Mouse (Mus musculus): ENCODE measurements at regions not wholly inside any gene's neighbourhood (a gene's known extent, or its start where the extent isn't known, plus 50 kb on each side); places are given as distances from the start of the nearest gene placed in this dataset.

- H3K4me1 ChIP-seq (replicated peaks; ENCODE audit: low read depth, low read length) = peaks cover 48% of the 10 kb centered on the region
- H3K36me3 ChIP-seq (ENCODE audit: insufficient read depth, low read length) = no peaks in the 10 kb centered on the region
- peaks cover 3% of the 10 kb centered on the region for H3K9me3 ChIP-seq (ENCODE audit: low read length)
- no peak overlapping the region for H3K4me3 ChIP-seq (replicated peaks; ENCODE audit: low read length)
- no peaks in the 10 kb centered on the region for H3K27me3 ChIP-seq (ENCODE audit: insufficient read depth, low read length)
- TF ChIP-seq NANOG (IDR thresholded peaks at IDR 0.05; ENCODE audit: borderline replicate concordance, low read length) (no peak), POU5F1 (IDR thresholded peaks at IDR 0.05; ENCODE audit: borderline replicate concordance, low read length) (no peak)
Observed at GRCm38 (mm10) chr1:35985318-35985717, 82.9 kb upstream of the Hs6st1 start.

- Histone ChIP-seq H3K36me3 (ENCODE audit: insufficient read depth, low read length) (no peaks in the 10 kb centered on the region), H3K9me3 (ENCODE audit: low read length) (peaks cover 15% of the 10 kb centered on the region), H3K27me3 (ENCODE audit: insufficient read depth, low read length) (no peaks in the 10 kb centered on the region), H3K4me1 (replicated peaks; ENCODE audit: low read depth, low read length) (peaks cover 46% of the 10 kb centered on the region), H3K4me3 (replicated peaks; ENCODE audit: low read length) (no peak overlapping the region)
- TF ChIP-seq NANOG (IDR thresholded peaks at IDR 0.05; ENCODE audit: borderline replicate concordance, low read length) = no peak
- TF ChIP-seq POU5F1 (IDR thresholded peaks at IDR 0.05; ENCODE audit: borderline replicate concordance, low read length) = no peak
- no peak for TF ChIP-seq CTCF (conservative IDR thresholded peaks at IDR 0.05; ENCODE audit: low read length)
Observed at GRCm38 (mm10) chr1:35986666-35987065, 81.5 kb upstream of the Hs6st1 start.

GRCm38 (mm10) chr1:35992227-35992909 is 75.8 kb upstream of the Hs6st1 start:
- no peak overlapping the region for H3K4me3 ChIP-seq (replicated peaks; ENCODE audit: low read length)
- H3K27me3 ChIP-seq (ENCODE audit: insufficient read depth, low read length) = no peaks in the 10 kb centered on the region
- TF ChIP-seq CTCF (conservative IDR thresholded peaks at IDR 0.05; ENCODE audit: low read length) = no peak
- TF ChIP-seq POU5F1 (IDR thresholded peaks at IDR 0.05; ENCODE audit: borderline replicate concordance, low read length) = no peak
- no peak for TF ChIP-seq NANOG (IDR thresholded peaks at IDR 0.05; ENCODE audit: borderline replicate concordance, low read length)
- peaks cover 20% of the 10 kb centered on the region for H3K9me3 ChIP-seq (ENCODE audit: low read length)
- H3K36me3 ChIP-seq (ENCODE audit: insufficient read depth, low read length) = no peaks in the 10 kb centered on the region
- peaks cover 11% of the 10 kb centered on the region; the same call in 1 of the 2 replicates for H3K4me1 ChIP-seq (replicated peaks; ENCODE audit: low read depth, low read length)

GRCm38 (mm10) chr1:35992937-35993336 is 75.3 kb upstream of the Hs6st1 start:
- TF ChIP-seq CTCF (conservative IDR thresholded peaks at IDR 0.05; ENCODE audit: low read length) (no peak), NANOG (IDR thresholded peaks at IDR 0.05; ENCODE audit: borderline replicate concordance, low read length) (no peak), POU5F1 (IDR thresholded peaks at IDR 0.05; ENCODE audit: borderline replicate concordance, low read length) (no peak)
- Histone ChIP-seq H3K27me3 (ENCODE audit: insufficient read depth, low read length) (no peaks in the 10 kb centered on the region), H3K36me3 (ENCODE audit: insufficient read depth, low read length) (no peaks in the 10 kb centered on the region), H3K4me3 (replicated peaks; ENCODE audit: low read length) (no peak overlapping the region), H3K9me3 (ENCODE audit: low read length) (peaks cover 20% of the 10 kb centered on the region), H3K4me1 (replicated peaks; ENCODE audit: low read depth, low read length) (peaks cover 11% of the 10 kb centered on the region; the same call in 1 of the 2 replicates)

GRCm38 (mm10) chr1:35995691-35996090 is 72.5 kb upstream of the Hs6st1 start:
- TF ChIP-seq POU5F1 (IDR thresholded peaks at IDR 0.05; ENCODE audit: borderline replicate concordance, low read length) = no peak
- no peak for TF ChIP-seq NANOG (IDR thresholded peaks at IDR 0.05; ENCODE audit: borderline replicate concordance, low read length)
- TF ChIP-seq CTCF (conservative IDR thresholded peaks at IDR 0.05; ENCODE audit: low read length) = no peak
- H3K36me3 ChIP-seq (ENCODE audit: insufficient read depth, low read length) = no peaks in the 10 kb centered on the region
- H3K27me3 ChIP-seq (ENCODE audit: insufficient read depth, low read length) = no peaks in the 10 kb centered on the region
- H3K9me3 ChIP-seq (ENCODE audit: low read length) = peaks cover 14% of the 10 kb centered on the region
- peaks cover 11% of the 10 kb centered on the region; the same call in 1 of the 2 replicates for H3K4me1 ChIP-seq (replicated peaks; ENCODE audit: low read depth, low read length)
- H3K4me3 ChIP-seq (replicated peaks; ENCODE audit: low read length) = no peak overlapping the region

GRCm38 (mm10) chr1:36001319-36001718 is 66.9 kb upstream of the Hs6st1 start:
- Histone ChIP-seq H3K4me1 (replicated peaks; ENCODE audit: low read depth, low read length) (peaks cover 42% of the 10 kb centered on the region), H3K4me3 (replicated peaks; ENCODE audit: low read length) (no peak overlapping the region), H3K27me3 (ENCODE audit: insufficient read depth, low read length) (no peaks in the 10 kb centered on the region), H3K36me3 (ENCODE audit: insufficient read depth, low read length) (peaks cover 6% of the 10 kb centered on the region; the same call in 1 of the 2 replicates), H3K9me3 (ENCODE audit: low read length) (peaks cover 23% of the 10 kb centered on the region)
- TF ChIP-seq POU5F1 (IDR thresholded peaks at IDR 0.05; ENCODE audit: borderline replicate concordance, low read length) (no peak), CTCF (conservative IDR thresholded peaks at IDR 0.05; ENCODE audit: low read length) (no peak), NANOG (IDR thresholded peaks at IDR 0.05; ENCODE audit: borderline replicate concordance, low read length) (no peak)

GRCm38 (mm10) chr1:36001821-36002220 is 66.4 kb upstream of the Hs6st1 start:
- Histone ChIP-seq H3K36me3 (ENCODE audit: insufficient read depth, low read length) (peaks cover 6% of the 10 kb centered on the region; the same call in 1 of the 2 replicates), H3K9me3 (ENCODE audit: low read length) (peaks cover 23% of the 10 kb centered on the region), H3K27me3 (ENCODE audit: insufficient read depth, low read length) (no peaks in the 10 kb centered on the region), H3K4me3 (replicated peaks; ENCODE audit: low read length) (no peak overlapping the region), H3K4me1 (replicated peaks; ENCODE audit: low read depth, low read length) (peaks cover 42% of the 10 kb centered on the region)
- no peak for TF ChIP-seq NANOG (IDR thresholded peaks at IDR 0.05; ENCODE audit: borderline replicate concordance, low read length)
- TF ChIP-seq CTCF (conservative IDR thresholded peaks at IDR 0.05; ENCODE audit: low read length) = no peak
- no peak for TF ChIP-seq POU5F1 (IDR thresholded peaks at IDR 0.05; ENCODE audit: borderline replicate concordance, low read length)

- Histone ChIP-seq H3K36me3 (ENCODE audit: insufficient read depth, low read length) (peaks cover 6% of the 10 kb centered on the region; the same call in 1 of the 2 replicates), H3K9me3 (ENCODE audit: low read length) (peaks cover 23% of the 10 kb centered on the region), H3K27me3 (ENCODE audit: insufficient read depth, low read length) (no peaks in the 10 kb centered on the region), H3K4me1 (replicated peaks; ENCODE audit: low read depth, low read length) (peaks cover 49% of the 10 kb centered on the region), H3K4me3 (replicated peaks; ENCODE audit: low read length) (peak overlapping the region; percentile 58)
- no peak for TF ChIP-seq NANOG (IDR thresholded peaks at IDR 0.05; ENCODE audit: borderline replicate concordance, low read length)
- no peak for TF ChIP-seq POU5F1 (IDR thresholded peaks at IDR 0.05; ENCODE audit: borderline replicate concordance, low read length)
- TF ChIP-seq CTCF (conservative IDR thresholded peaks at IDR 0.05; ENCODE audit: low read length) = no peak
Observed at GRCm38 (mm10) chr1:36003592-36003991, 64.6 kb upstream of the Hs6st1 start.

All from E14TG2a.4 (cell line).